Mouse (Mus musculus): ENCODE results near the gene Rfc5.

GRCm38 (mm10) chr5:117403609-117404008 is 14.8 kb upstream of the Rfc5 start:
- no peak for TF ChIP-seq CTCF (IDR thresholded peaks at IDR 0.05; ENCODE audit: extremely low read depth, insufficient read depth, low read length)
- no peak for TF ChIP-seq POLR2A (IDR thresholded peaks at IDR 0.05; ENCODE audit: extremely low read depth, insufficient read depth, low read length)
